Mouse (Mus musculus) megakaryocyte, embryonic 14.5 days (primary cell): ENCODE data around the gene Gnat1.

Experiments
- FLI1 ChIP-seq: IDR thresholded peaks from 2 replicates; pipeline ENCODE4 v1.6.1; 2012; ENCODE audit warnings: low read length, inconsistent platforms, mixed read lengths
- GATA1 ChIP-seq: IDR thresholded peaks from 3 replicates; pipeline ENCODE4 v1.6.1; 2012; ENCODE audit warnings: mixed read lengths, low read length, inconsistent platforms, borderline replicate concordance

DNA sequence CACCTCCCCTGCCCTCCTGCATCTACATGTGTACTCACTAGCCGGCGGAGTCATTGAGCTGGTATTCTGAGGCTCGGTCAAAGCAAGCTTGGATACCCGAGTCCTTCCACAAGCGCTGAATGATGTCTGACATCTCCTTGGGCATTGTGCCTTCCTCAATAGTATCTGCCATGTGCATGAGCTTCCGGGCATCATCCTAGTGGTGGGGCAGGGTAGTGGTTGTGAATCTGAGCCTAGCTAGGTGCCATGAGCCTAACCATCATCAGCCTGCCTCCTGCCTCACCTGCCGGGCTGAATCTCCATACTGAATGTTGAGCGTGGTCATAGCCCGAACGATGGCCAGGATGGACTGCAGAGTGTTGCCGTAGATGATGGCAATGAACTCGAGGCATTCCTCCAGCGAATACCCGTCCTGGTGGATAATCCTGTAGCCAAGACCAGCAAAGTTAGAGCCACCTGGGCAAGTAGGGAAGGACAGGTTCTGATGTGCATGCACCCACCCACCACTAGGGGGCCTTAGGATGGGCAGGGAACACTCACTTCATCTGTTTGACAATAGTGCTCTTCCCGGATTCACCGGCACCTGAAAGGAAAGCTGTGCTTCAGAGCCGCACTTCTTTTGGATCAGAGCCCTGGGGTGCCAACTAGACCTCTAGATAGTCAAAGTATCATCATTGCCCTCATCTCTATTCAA is 2.3 kb downstream of the Gnat1 start:
- TF ChIP-seq GATA1 (no peak), FLI1 (no peak)
